Mouse (Mus musculus): Measurements from ENCODE around the gene Rnft2. TPM values are rescaled to one million over a fixed set of nuclear protein-coding genes. Genes with fewer than 3 reads are reported as not detected.

Gene Rnft2
- total RNA-seq, 4 experiments from 2014 or later = 4.3 to 13.9 (median 7.0) TPM

Other genes with a start within 250 kb of the Rnft2 start
- 100 to 1,000 TPM; 229 to 287 (median 252) TPM for gene Tesc, start 217.4 kb downstream of the Rnft2 start, total RNA-seq (2022)
- gene Fbxw8, start 89.7 kb downstream of the Rnft2 start, total RNA-seq (2022) = 10 to 100 TPM; 47.0 to 57.6 (median 51.7) TPM
- gene Hrk, start 80.5 kb downstream of the Rnft2 start, total RNA-seq (2022) = under 1 TPM; 0.06 to 0.09 (median 0.08) TPM
- 1 to 10 TPM; 7.9 to 10.0 (median 8.8) TPM for gene 2410131K14Rik, start 111 bp upstream of the Rnft2 start, total RNA-seq (2022)